Mouse (Mus musculus) liver, embryonic 14.5 days (tissue): Measurements from ENCODE around the gene Nprl2. TPM values are rescaled to one million over a fixed set of nuclear protein-coding genes. Genes with fewer than 3 reads are reported as not detected.

Source experiments
- ATAC-seq: fragments of 200-750 bp; cut with Nextera tagmentation; 2 replicates; pipeline ENCODE4 v1.8.0; 2017; ENCODE audit warnings: moderate number of reproducible peaks, mild to moderate bottlenecking, moderate library complexity; ENCODE audit not compliant: insufficient read depth
- DNase-seq, 3 experiments: peaks; one replicate each; pipeline ENCODE4 v3.0.0-alpha.2; 2012 to 2013; ENCODE audit warnings: low read depth in 3 of 3, low spot score in 3 of 3
- H3K27ac ChIP-seq: fragments of 300-500 bp; sonication (generic); 2 replicates; pipeline ENCODE4 v1.5.1; 2014; ENCODE audit warnings: moderate library complexity, mild to moderate bottlenecking, control low read depth, inconsistent platforms
- H3K27me3 ChIP-seq: fragments of 300-500 bp; sonication (generic); 2 replicates; pipeline ENCODE4 v1.6.1; 2014; ENCODE audit warnings: mild to moderate bottlenecking, low read length, moderate library complexity; ENCODE audit not compliant: control insufficient read depth, insufficient read depth
- H3K36me3 ChIP-seq: fragments of 300-500 bp; sonication (generic); replicated peaks from 2 replicates; pipeline ENCODE4 v1.6.1; 2014; ENCODE audit warnings: low read depth; ENCODE audit not compliant: control insufficient read depth, insufficient read depth
- H3K4me1 ChIP-seq, 2 experiments: fragments of 200-500 bp in 1 of 2; fragments of 300-500 bp in 1 of 2; sonication (generic) in 1 of 2; replicated peaks; 2 replicates each; pipeline ENCODE4 v1.6.1; 2012 to 2014; ENCODE audit warnings: antibody characterized with exemption in 1 of 2, inconsistent platforms in 1 of 2, low read length in 1 of 2; ENCODE audit not compliant: control insufficient read depth in 2 of 2, insufficient read depth in 2 of 2
- H3K4me2 ChIP-seq: fragments of 300-500 bp; sonication (generic); 2 replicates; pipeline ENCODE4 v1.6.1; 2014; ENCODE audit warnings: low read depth, mild to moderate bottlenecking, control low read depth, moderate library complexity
- H3K4me3 ChIP-seq, 2 experiments: fragments of 200-500 bp in 1 of 2; fragments of 300-500 bp in 1 of 2; sonication (generic) in 1 of 2; 2 replicates each; pipeline ENCODE4 v1.5.1; 2012 to 2014; ENCODE audit warnings: low read depth in 2 of 2, low read length in 2 of 2, mild to moderate bottlenecking in 2 of 2, control low read depth in 1 of 2, inconsistent platforms in 1 of 2, moderate library complexity in 1 of 2; ENCODE audit not compliant: insufficient read depth in 1 of 2
- H3K9ac ChIP-seq: fragments of 300-500 bp; sonication (generic); replicated peaks from 2 replicates; pipeline ENCODE4 v1.6.1; 2014; ENCODE audit warnings: mild to moderate bottlenecking, control low read depth, moderate library complexity
- H3K9me3 ChIP-seq: fragments of 300-500 bp; sonication (generic); 2 replicates; pipeline ENCODE4 v1.6.1; 2016; ENCODE audit warnings: low read length, mixed read lengths; ENCODE audit not compliant: control insufficient read depth
- CTCF ChIP-seq: IDR thresholded peaks from 2 replicates; pipeline ENCODE4 v1.5.1; 2016; ENCODE audit warnings: antibody characterized with exemption, low read depth, control low read depth
- EP300 ChIP-seq: IDR thresholded peaks from 2 replicates; pipeline ENCODE4 v1.6.1; 2016; ENCODE audit warnings: antibody characterized with exemption, low read depth
- WGBS: fragments of 180-500 bp; shearing (Covaris S2); extraction: QIAGEN DNeasy Blood & Tissue Kit; methylation state at CpG from one replicate; pipeline ENCODE4 v1.1.7; 2014; ENCODE audit not compliant: insufficient replicate concordance; 5-methylcytosine and 5-hydroxymethylcytosine counted together
- polyA plus RNA-seq, 2 experiments: library from polyadenylated mRNA; depleted of rRNA in 1 of 2; stranded (reverse) in 1 of 2; unstranded in 1 of 2; fragments of >200 nt; fragmentation: Nextera tagmentation in 1 of 2; extraction: Ambion mirVana in 1 of 2; gene quantifications; 2 replicates each; pipeline versions ENCODE4 v1.2.1 to v1.2.3; 2012 to 2014

The Nprl2 gene
- polyA plus RNA-seq, 2 experiments, result 9.2 to 10.5 TPM

DNA sequence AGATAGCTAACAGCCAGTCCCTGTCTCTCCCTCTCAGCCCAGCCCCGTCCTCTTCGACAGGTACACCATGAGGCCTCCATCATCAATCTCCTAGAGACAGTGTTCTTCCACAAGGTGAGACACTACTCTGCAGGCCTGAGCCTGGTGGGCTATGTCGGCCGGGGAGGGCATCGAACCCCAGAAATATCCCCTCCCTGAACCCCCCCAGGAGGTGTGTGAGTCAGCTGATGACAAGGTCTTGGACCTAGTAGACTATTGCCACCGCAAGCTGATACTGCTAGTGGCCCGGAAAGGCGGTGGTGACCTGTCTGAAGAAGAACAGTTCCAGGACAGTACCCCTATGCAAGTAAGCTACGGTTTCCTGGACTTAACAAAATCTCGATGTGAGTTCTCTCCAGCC is 6.8 kb downstream of the Nprl2 start:
- no peak for DNase-seq
- WGBS, result 78% methylated on average over 10 of the region's 10 CpGs
- Histone ChIP-seq H3K4me1 (peaks cover 31 to 36% of the 10 kb centered on the region in 2 experiments), H3K27ac (no peak overlapping the region), H3K36me3 (no peaks in the 10 kb centered on the region), H3K4me3 (no peak overlapping the region), H3K9ac (no peak overlapping the region), H3K4me2 (no peak overlapping the region), H3K27me3 (peaks cover 3% of the 10 kb centered on the region; the same call in 1 of the 2 replicates), H3K9me3 (no peaks in the 10 kb centered on the region)
- no peak for TF ChIP-seq CTCF
- ATAC-seq, result no peak

DNA sequence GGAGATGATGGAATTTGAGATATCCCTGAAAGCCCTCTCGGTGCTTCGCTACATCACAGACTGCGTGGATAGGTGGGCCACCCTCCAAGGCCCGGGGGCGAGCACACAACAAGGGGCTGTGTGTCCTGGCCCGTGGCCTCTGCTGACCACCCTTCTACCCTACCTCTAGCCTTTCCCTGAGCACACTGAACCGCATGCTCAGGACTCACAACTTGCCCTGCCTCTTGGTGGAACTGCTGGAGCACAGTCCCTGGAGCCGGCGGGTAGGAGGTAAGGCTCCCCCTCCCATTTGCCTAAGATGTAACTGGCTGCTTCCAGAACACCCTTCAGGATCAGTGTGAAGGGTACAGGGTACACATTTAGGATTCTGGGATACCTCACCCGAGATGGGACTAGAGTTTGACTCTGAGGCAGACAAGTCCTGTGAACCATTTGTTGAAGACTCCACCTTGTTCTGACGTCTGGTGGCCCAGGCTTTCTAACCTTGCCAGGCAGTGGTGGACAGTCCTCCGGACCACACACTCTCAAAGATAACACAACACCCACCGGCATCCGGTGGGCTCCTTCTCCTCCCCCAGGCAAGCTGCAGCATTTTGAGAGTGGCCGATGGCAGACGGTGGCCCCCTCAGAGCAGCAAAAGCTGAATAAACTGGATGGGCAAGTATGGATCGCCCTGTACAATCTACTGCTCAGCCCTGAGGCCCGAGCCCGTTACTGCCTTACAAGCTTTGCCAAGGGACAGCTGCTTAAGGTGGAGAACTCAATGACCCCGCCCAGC is 7.5 kb downstream of the Nprl2 start:
- WGBS, result 75% methylated on average over 20 of the region's 20 CpGs
- Histone ChIP-seq H3K4me1 (peaks cover 31 to 36% of the 10 kb centered on the region in 2 experiments), H3K9ac (no peak overlapping the region), H3K36me3 (no peaks in the 10 kb centered on the region), H3K27ac (no peak overlapping the region), H3K4me2 (no peak overlapping the region), H3K4me3 (no peak overlapping the region), H3K27me3 (peaks cover 3% of the 10 kb centered on the region; the same call in 1 of the 2 replicates), H3K9me3 (no peaks in the 10 kb centered on the region)
- ATAC-seq, result no peak
- no peak for DNase-seq
- no peak for TF ChIP-seq EP300
- TF ChIP-seq CTCF, result no peak

DNA sequence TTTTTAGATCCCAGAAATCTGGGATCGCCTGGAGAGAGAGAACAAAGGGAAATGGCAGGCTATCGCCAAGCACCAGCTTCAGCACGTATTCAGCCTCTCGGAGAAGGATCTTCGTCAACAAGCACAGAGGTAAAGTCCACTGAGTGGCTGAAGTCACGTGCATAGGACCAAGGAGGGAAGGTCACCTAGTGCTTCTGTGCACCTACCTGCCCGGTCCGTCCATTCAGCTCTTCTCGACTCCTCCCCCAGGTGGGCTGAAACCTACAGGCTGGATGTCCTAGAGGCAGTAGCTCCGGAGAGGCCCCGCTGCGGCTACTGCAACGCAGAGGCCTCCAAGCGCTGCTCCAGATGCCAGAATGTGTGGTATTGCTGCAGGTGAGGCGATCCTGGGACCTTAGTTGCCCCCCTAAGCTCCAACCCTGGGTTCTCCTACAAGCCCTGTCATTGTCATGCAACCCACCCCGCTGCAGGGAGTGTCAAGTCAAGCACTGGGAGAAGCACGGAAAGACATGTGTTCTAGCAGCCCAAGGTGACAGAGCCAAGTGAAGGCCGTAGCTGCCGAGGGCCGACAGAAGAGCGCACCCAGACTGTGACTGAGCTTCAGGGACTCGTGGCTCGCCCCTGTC is 8.6 kb downstream of the Nprl2 start:
- ATAC-seq (no peak), DNase-seq (no peak)
- Histone ChIP-seq H3K4me1 (peaks cover 31 to 38% of the 10 kb centered on the region in 2 experiments), H3K9me3 (no peaks in the 10 kb centered on the region), H3K36me3 (no peaks in the 10 kb centered on the region), H3K4me3 (peak overlapping the region in 1 of 2 experiments; percentile 39; a peak in 2 of 4 replicates), H3K27ac (no peak overlapping the region), H3K9ac (no peak overlapping the region), H3K4me2 (peak overlapping the region; percentile 67), H3K27me3 (peaks cover 3% of the 10 kb centered on the region; the same call in 1 of the 2 replicates)
- TF ChIP-seq EP300, result no peak
- no peak for TF ChIP-seq CTCF
- 39% methylated on average over 23 of the region's 23 CpGs for WGBS

DNA sequence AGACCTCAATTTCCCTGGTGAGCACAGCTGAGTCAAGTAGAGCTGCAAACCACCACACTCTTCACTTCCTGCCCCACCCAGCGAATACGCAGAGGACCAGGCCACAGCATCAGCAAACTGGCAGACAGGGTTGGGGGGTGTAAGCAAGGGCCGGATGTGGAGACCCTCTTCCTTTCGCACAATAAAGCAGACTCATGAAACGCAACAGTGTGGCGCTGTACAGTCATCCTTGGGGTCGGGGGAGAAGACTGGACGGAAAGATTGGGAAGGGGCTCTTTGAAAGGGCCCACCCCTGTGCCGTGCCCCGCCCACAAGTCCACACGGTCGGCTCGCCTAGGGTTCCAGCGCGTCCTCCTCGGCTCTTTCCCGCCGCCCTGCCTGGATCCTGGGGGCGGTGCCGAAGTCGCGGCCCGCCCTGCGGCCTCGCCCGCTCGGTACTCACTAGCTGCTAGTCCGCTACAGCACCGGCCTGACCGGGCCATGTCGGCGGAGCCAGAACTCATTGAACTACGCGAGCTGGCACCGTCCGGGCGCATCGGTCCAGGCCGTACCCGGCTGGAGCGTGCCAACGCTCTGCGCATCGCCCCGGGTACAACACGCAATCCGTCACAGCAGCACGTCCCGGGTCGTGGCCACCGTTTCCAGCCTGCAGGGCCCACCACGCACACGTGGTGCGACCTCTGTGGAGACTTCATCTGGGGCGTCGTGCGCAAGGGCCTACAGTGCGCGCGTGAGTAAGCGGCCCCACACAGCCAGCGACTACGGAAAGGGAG is 9.3 kb downstream of the Nprl2 start, which contains the start of gene Rassf1:
Gene Rassf1 (plus strand): TSS at position 439 of the 773 bp plus-strand sequence.
- peak within 1 kb of the TSS; percentile 58 for H3K9ac ChIP-seq
- TF ChIP-seq EP300, result no peak
- peak; percentile 5; the same call in 1 of the 2 replicates for TF ChIP-seq CTCF
- peak within 1 kb of the TSS; percentile 67 for H3K4me2 ChIP-seq
- no peaks in the 10 kb centered on the region for H3K36me3 ChIP-seq
- H3K4me3 ChIP-seq, result peak within 1 kb of the TSS; percentile 39 to 41
- no peaks in the 10 kb centered on the region for H3K9me3 ChIP-seq
- peaks cover 3% of the 10 kb centered on the region; the same call in 1 of the 2 replicates for H3K27me3 ChIP-seq
- 1% methylated on average over 63 of the region's 63 CpGs for WGBS
- no peak within 1 kb of the TSS for H3K27ac ChIP-seq
- DNase-seq, result no peak
- peaks cover 34 to 45% of the 10 kb centered on the region in 2 experiments for H3K4me1 ChIP-seq
- peak; percentile 27 for ATAC-seq
